Mouse (Mus musculus): ENCODE measurements around the gene Crip2.

Crip2 gene

DNA sequence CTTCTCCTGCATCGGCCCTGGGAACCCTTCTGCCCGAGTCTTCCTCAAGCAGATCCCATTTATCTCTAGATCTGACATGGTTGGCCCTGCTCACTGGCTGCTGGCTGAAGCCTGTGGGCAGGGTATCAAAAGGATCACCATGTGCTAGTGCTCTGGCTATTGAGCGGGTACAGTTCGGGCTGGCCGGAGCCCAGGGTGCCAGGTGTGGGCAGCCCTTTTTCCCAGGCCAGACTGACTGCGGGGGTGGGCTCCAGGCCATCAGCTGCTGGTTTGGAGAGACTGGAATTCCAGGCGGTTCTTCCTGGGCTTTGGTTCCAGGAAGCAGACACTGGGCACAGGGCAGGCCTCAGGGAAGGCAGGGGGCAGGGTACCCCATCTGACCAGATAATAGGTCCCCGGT, 7.4 kb downstream of the Crip2 start:
- DNase-seq (ENCODE audit: low spot score in 2 of 2) = peak; percentile 63 to 64

DNA sequence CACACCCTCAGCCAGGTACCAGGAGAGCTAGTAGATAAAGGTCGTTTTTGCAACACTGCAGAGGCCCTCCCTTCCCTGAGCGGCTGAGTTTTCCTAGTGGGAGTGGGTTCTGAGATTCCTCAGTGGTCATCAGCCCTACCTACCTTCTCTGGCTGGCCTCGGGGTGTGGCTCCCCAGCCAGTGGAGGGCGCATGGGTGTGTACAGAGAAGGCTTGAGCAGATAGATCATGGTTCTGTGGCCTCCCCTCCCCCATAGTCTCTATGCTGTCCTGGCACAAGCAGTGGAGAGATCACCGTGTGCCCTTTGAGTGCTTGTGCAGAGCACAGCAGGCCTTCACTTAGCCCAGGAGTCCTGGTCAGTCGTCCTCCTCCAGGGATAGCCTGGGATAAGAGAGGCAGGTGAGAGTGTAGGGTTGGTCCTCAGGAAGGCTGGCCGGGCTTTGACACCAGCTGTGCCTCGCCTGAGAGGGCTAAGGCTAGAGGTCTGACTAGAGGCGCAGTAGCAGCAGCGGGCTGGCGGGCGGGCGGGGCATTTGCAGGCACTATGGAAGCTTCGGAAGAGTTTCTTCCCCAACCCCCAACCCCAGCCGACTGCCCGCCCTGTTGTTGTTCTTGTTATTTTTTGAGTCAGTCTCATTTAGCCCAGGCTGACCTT, 8.5 kb downstream of the Crip2 start:
- DNase-seq (ENCODE audit: low spot score in 2 of 2) = peak in 1 of 2 experiments; percentile 48

DNA sequence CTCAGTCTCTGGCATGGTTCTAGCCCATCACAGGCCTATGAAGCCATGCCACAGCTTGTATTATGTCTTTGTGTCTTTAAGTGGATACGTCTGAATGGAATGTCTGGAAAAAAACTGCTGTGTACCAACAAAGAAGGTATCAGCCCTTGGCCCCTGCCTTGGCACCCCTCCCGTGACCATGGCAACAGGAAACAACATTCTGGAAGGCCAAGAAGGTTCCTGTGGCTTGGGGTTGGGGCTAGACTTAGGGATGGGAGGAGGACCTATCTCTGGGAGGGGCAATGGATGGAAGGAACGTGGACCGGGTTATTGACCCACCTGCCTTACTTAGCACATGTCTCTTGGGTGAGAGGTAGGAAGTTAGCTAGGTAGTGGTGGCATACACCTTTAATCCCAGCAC, 9.3 kb downstream of the Crip2 start:
- peak in 1 of 2 experiments; percentile 43 for DNase-seq (ENCODE audit: low spot score in 2 of 2)

DNA sequence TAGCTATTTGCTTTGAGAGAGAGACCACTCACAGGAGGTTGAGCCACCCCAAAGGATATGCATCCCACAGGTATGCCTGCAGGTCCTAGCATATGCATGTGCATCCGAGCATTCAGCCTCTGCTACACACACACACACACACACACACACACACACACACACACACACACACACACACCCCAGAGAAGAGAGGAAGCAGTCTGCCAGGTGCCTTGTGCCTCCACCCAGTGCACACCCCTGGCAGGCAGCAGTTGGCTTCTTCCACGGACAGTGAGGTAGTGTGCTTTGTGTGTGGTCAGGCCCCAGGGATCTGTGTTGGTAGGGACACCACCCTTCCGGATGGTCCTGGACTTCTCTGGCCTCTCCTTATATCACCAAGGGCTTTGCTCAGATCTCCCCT, 9.9 kb downstream of the Crip2 start:
- no peak for DNase-seq (ENCODE audit: low spot score in 2 of 2)

DNA sequence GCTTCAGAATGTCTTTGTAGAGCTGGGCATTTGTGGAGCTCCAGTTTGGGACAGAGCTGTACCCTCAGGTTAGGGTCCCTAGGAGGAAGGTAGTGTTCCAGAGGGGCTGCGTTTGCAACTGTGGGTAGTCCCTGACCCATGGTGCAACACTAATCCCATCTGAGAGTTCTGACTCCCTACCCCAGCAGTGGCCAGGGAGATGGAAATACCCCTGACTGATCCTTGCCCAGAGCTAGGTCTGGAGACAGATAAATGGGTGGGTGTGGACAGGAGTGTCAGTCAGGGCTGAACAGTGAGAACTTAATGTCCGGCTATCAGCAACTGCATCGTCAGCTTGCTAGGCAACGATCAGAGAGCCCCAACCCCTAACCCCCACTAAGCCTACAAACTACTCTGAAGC, 10.6 kb downstream of the Crip2 start:
- no peak for DNase-seq (ENCODE audit: low spot score in 2 of 2)

DNA sequence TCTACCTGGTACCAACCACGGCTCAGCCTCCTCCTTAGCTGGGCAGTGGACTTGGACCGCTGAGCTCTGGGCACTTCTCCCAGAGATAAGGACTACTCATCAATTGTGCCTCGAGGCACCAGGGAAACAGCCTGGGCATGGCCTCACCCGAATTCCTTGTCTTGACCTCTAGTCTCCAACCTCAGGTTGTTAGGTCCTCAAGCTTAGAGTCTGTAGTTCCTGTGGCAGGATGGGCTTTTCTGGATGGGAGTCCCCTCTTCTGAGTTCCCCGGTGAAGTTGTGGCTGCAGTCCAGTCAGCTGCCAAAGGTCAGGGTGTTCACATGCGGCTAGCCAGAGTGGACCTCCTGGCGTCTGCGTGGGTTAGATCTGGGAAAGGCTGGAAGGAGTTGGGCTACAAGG, 11.0 kb downstream of the Crip2 start:
- no peak for DNase-seq (ENCODE audit: low spot score in 2 of 2)

DNA sequence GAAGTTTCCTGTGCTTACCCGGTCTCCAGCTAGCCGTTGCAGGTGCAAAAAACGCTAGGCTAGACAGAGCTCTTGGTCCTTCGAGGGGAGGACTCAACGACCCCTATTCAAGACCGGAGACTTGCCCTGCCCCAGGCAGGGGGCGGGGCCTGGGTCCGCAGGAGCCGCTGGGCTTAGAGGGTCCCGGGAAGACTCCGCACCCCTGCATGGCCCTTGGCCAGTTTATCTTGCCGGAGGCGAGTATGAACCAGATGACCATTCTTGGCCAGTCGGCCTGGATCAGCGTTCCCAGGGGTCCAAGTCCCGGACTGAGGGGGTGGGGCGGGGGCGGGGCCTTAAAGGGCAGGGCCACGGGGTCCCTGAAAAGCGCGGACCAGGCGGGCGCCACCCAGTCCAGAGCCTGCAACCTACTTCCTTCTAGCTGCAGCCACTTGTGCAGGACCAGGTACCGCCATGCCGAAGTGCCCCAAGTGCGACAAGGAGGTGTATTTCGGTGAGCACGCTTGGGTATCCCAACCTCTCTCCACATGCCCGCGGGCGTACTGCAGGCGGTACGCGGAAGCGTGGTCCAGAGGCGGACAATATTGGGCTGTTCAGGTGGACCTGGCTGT, 11.7 kb downstream of the Crip2 start:
- peak in 1 of 2 experiments; percentile 25 for DNase-seq (ENCODE audit: low spot score in 2 of 2)

DNA sequence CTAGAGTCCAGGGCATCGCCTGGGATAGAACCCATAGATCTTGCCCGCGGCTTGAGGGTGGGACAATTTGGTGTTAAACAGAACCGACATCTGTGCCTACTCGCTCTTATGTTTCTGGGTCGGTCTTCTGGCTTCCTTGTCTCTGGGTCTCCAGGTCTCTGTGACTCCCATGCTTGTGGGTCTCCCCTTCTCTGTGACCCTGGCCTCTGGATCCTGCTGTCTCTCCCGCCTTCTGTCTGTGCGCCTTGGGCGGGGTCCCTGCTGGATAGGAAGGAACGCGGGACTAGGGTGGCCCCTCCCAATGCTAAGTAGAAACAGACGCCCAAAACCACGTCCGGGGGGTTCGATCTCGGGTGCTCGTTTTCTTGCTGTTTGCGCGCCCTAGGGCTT, 12.2 kb downstream of the Crip2 start:
- peak in 1 of 2 experiments; percentile 20 for DNase-seq (ENCODE audit: low spot score in 2 of 2)

DNA sequence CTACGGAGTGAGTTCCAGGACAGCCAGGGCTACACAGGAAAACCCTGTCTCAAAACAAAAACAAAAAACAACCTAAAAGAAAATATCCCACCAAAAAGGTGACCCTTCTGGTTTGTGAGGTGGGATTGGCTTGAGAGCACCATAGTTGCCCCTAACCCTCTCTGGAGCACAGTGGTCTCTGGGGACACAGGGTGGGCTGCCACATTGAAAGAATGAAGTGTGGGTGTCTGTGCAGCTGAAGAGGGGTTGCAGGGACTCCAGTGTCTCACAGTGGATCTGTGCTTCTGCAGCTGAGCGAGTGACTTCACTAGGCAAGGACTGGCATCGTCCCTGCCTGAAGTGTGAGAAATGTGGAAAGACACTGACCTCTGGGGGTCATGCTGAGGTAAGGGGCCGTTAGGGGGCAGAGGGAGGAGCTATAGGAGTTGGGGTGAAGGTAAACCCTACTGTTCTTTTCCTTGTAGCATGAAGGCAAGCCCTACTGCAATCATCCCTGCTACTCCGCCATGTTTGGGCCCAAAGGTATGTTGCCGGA, 13.0 kb downstream of the Crip2 start:
- DNase-seq (ENCODE audit: low spot score in 2 of 2) = peak in 1 of 2 experiments; percentile 20

DNA sequence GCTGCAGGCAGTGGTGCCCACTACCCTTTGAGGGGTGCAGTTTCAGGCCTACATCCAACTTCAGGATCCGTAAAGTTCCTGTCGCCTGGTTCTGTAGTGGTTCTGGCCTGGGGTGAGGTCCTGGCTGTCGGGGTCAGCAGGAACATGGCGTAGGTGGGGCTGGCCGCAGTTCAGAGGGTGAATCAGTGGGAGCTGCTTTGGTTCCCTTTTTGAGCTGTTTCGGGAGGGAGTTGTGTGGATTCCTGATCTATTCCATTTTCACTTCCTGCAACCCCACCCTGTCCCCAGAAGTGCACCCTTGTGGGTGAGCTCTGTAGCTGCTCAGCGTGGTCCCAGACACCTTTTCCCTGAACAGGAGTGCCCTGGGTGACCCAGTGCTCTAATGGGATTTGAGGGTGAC, 13.9 kb downstream of the Crip2 start:
- DNase-seq (ENCODE audit: low spot score in 2 of 2) = peak in 1 of 2 experiments; percentile 29

DNA sequence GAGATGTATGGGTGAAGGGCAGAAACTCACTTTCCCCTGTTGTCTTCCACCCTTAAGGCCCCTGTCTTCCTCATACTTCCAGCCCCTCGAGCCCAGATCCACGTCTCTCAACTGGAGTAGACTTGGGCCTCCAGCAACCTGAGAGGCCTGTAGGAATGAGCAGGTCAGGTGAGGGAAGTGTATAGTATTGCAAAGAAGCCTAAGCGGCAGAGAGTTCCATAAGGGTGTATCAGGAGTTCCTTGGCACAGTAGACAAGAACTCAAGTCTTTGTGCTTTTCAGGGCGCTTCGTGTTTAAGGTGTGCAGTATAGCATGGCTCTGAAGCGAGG, 14.7 kb downstream of the Crip2 start:
- DNase-seq (ENCODE audit: low spot score in 2 of 2) = no peak

DNA sequence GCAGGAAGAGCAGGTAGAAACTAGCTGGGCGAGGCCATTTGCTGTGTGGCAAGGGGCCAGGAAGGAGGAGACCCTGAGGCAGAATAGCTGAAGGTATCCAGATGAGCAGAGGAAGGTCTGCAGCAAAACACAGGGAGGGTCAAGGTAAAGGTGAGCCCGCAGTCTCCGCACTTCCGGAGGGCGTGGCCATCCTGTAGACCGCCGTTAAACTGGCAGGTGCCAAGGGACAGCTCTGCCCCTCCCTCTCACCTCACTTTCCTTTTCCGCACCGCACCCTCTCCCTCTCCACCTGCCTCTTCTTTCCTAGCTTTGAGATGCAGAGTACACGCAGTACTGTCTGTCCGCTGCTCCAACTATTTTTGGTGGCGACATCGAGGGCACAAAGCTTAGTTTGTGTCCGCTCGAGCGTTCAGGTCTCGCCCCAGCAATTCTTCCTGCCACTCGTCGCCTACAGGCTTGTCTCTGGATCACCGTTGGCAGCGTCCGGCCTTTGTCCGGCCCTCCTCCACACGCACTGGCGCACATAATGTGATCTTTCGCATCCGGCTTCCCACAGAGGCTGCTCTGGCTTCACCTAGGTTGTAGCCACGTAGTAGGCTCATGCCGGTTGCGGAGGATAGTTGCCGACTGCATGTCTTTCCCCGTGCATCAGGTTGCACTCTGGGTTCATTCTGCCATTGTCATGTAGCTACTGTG, 15.2 kb downstream of the Crip2 start:
- peak; percentile 55 to 67 for DNase-seq (ENCODE audit: low spot score in 2 of 2)

DNA sequence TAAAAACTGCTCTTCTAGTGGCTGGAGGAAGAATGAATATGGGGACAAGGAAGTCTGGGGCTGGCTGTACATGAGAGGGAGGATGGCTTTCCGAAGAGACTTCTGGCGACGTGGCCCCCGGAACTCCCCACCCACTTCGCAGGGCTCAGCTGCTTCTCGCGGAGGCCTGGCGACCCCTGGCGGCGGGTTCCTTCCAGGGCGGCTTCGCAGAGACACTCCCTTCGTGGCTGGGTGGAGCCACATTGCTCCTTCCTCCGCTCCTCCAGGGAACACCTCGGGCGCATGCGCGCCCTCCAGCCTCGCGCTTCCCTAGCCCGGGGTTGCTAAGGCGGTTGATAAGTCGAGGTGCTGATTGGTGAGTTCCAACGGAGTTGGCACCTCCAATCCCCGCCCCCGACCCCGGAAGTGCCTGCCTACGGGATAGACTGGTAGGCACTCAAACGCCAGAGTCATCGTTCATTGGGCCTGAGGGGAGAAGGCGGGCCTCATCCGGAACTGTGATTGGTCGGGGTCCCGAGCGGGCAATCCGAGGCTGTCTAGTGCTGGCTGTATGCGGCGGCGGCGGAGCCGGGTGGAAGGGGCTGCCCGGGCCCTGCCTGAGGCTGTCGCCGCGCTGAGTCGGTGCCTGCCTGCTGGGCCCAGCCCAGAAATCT, 16.0 kb downstream of the Crip2 start, which contains the start of gene Tedc1:
TSS of gene Tedc1 (plus strand) at position 535 of the 653 bp plus-strand sequence.
- peak; percentile 99 to 100 for DNase-seq (ENCODE audit: low spot score in 2 of 2)

DNA sequence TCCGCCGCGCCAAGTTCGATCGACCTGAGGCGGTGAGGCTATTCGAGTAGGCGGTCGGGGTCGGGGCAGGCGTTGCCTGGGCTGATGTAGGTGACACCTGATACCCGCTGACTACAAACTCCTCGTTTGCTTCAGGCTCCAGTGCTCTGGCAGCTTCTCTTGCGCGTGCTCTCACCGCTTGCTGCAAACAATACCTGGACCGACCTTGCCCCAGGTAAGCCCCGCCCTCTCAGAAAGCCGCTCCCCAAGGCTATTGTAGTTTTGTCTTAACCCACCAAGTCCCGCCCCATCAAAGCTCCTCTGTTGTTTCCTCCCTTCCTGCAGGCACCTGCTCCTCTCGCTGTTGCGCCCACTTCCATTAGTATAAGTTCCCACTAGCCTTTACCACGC, 16.5 kb downstream of the Crip2 start:
- DNase-seq (ENCODE audit: low spot score in 2 of 2) = no peak

DNA sequence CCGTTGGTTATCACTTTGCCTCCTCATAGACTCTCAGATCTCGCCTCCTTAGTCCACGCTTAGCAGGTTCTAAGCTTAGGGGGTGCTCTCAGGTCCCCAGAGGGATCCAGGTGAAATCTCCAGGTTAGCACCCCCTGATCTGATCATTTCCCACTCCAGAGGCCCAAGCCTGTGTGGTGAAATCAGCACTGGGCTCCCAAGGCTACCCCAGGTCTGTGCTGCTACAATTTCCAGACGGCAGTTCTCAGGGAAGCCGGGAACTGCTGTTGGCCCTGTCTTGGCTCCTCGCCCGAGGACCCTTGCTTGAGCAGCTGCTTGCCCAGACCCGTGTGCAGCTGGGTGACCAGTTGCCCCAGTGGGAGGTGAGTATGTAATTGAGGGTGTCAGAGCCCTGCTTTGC, 17.0 kb downstream of the Crip2 start:
- peak; percentile 51 to 55 for DNase-seq (ENCODE audit: low spot score in 2 of 2)

DNA sequence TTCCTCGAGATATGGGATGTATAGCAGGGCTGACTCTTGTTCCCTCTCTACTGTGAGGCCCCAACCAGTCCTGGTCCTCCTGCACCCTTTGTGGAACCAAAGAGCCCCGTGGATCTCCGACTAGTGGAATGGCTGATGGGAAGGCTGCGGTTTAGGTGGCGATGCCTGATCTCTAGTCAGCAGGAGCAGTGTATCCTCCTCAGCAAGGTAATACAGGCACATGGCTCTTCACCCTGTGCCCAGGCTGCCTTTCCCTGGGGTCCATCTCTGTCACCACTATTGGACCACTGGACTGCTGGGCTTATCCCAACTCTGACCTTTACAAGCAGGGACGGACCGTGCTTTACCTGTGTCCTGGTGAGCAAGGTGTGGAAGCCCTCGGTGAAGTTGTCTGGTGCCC, 17.5 kb downstream of the Crip2 start:
- DNase-seq (ENCODE audit: low spot score in 2 of 2) = no peak

DNA sequence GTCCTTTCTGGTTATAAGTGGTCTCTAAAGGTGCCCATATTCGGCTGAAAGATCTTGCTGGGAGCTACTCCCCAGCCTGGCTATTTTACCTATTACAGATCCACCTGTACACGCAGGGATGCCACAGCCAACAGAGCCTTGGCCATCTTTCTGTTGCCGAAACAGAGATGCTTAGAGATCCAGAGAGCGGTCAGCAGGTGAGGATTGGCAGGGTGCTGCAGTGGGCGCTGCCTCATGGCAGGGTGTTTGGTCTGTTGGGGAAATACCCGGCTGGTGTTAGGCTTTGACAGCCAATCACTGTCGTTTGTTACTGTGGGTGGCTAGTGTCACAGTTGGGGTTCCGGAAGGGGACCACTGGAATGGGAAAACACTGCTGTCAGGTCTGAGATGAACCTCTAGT, 17.9 kb downstream of the Crip2 start:
- DNase-seq (ENCODE audit: low spot score in 2 of 2) = no peak

DNA sequence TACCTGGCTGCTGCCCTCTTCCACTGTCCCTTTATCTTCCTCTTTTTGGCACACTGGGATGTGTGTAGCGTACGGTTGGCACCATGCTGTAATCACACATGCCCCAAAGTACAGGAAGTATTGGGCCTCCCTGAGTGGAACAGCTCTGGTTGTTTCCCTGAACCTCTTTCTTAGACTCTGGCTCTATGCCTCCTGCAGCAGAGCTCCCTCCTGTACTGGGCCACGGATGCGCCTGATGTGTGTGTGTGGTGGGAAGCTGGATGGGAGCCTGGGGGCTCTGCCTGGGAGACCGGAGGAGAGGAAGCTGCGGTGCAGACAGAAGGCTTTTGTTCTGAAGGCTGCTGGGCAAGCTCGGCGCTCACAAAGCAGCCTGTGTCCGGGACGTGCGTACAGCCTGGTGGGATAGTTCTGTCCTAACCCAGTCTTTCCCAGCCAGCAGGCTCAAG, 23.5 kb downstream of the Crip2 start:
- DNase-seq (ENCODE audit: low spot score in 2 of 2) = peak; percentile 78 to 87

DNA sequence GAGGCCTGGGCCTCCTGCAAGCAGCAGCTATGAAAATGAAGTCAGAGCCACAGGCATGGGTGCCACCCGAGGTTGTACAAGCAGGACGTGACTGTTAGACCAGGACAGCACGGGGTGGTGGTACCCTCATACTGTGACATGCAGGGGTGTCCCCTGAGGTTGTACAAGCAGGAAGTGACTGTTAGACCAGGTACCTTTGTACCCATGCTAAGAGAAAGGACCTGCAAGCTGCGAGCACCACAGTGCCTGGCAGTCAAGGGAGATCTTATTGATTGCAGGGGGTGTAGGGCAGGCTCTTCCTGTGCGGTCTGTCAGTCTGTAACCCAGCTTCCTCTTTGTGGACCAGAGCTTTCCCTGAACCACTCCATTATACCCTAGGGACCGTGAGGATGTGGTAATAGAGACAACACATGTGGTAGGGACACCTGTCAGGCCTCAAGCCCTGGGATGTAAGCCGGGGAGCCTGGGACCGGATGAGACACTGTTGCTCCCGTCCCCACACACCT, 28.0 kb downstream of the Crip2 start:
- no peak for DNase-seq (ENCODE audit: low spot score in 2 of 2)

DNA sequence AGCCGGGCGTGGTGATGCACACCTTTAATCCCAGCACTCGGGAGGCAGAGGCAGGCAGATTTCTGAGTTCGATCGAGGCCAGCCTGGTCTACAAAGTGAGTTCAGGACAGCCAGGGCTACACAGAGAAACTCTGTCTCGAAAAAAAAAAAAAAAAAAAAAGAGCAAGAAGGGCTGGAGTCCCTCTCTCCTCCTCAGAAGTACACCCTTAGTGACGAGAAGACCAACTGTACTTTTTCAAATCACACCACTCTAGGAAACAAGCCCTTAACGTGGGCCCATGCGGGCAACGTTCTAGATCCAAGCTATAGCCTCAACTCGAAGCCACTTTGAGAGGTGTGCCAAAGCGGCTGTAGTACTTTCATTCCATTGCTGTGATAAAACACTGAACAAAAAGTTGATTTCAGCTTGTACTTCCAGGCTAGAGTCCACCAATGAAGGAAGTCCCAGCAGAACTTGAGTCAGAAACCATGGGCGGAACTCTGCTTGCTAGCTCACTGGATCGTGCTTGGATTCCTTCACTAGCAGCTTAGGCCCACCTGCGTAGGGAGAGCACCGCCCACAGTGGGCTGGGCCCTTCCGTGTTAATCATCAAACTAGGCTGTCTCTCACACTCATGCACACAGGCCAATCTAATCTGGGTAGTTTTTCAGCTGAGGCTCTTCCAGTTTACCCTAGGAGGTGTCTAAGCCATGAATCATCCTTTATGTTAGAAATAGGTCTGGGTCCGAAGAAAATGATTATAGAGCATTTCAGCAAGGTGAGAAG, 37.1 kb downstream of the Crip2 start:
- no peak for DNase-seq (ENCODE audit: low spot score in 2 of 2)

DNA sequence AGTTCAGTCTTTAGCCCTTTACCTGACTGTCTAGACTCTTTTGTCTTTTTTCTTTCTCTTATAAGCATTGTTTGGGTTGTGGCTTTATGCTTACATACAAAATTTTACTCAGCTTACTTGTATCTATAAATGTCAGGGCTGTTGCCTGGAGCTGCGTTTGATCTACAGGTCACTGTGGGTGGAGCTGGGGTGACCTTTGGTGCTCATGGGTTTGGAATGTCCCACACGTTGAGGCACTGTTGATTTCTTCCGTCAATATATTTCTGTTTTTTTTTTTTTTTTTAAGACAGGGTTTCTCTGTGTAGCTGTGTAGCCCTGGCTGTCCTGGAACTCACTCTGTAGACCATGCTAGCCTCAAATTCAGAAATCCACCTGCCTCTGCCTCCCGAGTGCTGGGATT, 41.0 kb downstream of the Crip2 start:
- DNase-seq (ENCODE audit: low spot score in 2 of 2) = no peak
